Mouse (Mus musculus) retina, adult 2 months (tissue): ENCODE results near the gene Lhpp.
"Not testable (repeated sequence)": the region's sequence is repeated elsewhere in the genome, so short reads cannot be mapped to it uniquely, and the experiment has no call there.

ENCODE experiments used
- DNase-seq: peaks from one replicate; pipeline ENCODE4 v3.0.0-alpha.2; 2012; ENCODE audit warnings: low read depth, low spot score

Gene Lhpp

DNA sequence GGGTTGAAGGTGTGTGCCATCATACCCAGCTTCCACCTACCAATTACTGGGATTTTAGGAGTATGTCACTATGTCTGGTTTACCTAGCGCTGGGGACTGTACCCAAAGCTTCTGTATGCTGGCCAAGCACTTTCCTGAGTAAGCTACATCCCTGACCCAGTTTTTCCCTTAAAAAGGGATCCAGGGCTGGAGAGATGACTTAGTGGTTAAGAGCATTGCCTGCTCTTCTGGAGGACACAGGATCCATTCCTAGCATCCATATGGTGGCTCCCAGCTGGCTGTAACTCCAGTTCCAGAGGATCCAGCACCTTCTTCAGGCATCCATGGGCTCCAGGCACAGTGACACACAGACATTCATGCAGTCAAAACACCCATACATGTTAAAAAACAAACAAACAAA is 36.1 kb downstream of the Lhpp start:
- DNase-seq = no peak

DNA sequence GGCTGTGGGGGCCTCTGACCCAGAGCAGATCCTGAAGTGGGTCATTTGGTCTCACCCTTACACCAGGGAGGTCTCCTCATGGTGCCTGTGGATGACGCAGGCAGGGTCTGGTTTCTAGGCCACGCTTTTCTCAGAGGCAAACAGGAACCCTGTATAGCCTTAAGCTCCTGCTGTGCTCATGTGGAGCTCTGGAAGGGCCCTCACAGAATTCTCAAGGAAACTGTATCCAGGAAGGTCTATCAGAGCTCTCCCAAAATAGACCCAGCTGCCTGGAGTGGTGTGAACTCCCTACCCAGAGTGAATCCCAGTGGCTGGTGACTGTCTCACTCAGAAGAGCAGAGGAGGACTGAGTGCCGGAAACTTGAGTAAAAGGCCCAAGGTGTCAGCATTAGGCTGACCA is 44.0 kb downstream of the Lhpp start:
- no peak for DNase-seq

DNA sequence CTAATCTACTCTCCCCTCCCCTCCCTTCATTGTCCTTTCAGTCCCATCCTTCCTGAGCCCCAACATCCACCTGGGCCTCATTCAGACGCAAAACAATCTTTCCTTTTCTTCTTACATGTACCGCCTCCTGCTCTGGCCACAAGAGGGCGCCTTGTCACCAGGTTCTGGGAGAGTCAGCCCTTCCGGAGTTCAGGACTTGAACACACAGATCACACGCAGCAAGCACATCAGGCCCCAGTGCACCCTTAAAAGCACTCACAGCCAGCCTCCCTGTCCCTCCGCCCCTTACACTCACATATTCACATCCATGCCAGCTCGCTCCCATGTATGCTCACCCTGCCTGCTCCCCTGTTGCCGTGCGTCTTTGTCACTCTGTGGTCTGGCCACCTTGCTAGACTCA is 45.6 kb downstream of the Lhpp start:
- peak; percentile 69 for DNase-seq

DNA sequence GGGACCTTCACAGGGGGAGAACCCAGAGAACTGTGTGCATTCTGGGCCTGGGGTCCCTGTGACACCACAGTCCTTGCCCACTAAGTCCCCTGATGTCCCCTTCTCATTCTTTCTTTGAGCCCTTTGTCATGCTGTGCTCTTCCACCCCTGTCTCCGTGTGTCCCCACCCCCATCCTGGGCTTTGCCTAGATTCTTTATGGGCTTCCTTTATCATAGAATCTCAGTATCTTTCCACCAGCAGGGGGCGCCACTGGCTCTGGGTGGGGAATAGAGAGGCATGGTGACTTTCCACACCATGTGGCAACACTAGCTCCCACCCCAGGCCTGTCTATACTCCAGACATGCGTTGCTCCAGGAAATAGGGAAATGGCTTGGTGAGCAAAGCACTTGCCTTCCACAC is 46.1 kb downstream of the Lhpp start:
- DNase-seq = peak; percentile 42

DNA sequence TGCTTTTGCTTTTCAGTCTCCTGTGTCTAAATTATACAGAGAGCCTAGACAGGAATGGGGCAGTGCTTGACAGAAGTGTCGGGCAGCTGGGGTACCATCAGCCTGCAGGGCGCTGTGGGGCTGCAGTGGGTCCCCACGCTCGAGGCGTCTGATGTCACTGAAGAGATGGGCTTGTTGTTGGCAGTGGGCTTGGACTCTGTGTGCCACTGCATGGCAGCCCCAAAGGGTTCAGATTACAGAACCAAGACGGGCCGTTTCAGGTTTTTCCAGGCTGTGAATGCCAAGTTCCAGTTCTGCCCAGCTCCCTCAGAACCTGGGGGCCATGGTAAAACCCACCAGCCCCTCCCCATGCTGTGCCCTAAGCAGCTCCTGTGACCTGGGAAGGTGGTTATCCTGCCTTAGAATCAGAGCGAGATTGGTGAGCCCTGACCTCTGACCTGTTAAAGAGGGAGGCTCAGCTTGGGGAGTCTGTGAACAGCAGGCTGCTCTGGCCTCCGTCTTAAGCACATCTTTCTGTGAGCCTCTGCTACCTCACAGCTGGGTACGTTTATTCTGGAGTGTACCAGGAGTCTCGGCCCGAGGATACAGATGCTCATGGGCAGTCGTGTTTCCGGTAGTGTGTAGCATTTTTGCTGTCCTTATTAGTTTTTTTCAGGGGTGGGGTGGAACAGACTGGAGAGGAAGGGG is 47.1 kb downstream of the Lhpp start:
- no peak for DNase-seq

DNA sequence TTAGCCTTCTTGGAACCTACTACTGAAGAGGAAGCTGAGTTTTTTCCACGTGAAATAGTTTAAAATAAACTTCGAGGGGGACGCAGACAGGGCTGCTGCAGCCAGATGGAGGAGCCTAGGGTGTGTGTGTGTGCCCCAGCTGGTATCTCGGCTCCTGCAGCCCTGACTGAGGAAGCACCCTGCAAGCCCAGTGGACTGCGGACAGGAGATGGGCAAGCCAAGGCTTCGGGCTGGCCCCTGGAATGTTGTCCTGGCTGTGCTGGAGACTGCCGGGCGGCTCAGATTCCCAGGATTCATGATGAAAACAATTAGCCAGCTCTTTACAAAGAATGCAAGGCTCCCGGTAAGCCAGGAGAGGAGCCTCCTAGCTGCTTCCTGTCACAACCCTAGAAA is 47.6 kb downstream of the Lhpp start:
- DNase-seq = no peak

DNA sequence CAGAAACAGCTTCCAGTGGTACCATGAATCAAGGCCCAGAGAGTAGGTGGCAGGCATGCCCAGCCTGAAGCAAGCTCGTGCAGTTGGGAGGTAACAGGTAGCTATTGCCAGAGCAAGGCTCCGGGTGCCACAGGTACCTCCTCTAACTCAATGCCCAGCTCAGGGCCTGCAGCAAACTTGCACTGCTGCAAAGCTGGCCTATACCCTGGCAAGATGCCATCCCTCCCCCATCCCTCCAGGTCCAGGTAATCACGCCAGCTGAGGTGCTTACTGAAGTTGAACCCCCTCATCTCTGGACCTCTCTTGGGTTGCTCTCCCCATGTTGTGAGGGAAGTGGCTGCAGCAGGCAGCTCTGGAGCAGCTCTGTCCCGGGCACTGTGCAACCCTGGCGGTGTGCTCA is 48.2 kb downstream of the Lhpp start:
- DNase-seq = no peak

DNA sequence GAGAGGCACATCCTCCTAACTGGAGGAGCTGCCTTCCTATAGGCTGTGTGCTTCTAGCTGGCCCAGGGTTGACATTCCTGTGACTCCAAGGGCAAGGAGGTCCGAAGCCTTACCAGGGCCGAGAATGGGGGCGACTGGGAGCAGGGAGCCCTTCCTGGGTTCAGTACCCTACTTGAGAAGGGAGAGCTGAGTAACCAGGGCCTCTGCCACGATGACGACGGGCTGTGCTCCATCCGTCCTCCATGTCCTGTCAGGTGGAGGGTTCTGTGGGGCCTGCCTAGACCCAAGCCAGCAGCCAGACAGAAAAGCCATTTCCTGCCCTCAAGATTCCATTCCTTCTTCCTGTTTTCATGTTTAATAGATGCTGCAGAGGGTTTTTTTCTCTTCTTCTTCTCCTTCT is 49.2 kb downstream of the Lhpp start:
- DNase-seq = no peak

DNA sequence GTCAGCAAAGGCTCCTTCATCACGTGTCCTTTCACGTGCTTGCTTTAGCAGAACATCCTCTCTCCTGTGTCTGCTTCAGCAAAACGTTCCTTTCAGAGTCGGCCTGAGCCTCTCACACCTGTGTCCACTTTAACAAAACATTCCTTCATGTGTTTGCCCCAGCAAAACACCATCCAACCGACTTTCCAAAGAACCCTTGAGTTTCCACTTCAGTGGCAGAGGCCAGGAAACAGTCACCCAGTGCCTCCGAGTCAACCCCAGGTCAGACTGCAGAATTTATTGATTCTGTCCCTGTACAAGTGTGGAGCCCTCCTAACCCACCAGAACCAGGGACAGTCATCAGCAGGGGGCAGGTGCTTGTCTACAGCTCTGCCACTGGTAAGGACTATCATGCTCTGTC is 52.4 kb downstream of the Lhpp start:
- DNase-seq = not testable (repeated sequence)

DNA sequence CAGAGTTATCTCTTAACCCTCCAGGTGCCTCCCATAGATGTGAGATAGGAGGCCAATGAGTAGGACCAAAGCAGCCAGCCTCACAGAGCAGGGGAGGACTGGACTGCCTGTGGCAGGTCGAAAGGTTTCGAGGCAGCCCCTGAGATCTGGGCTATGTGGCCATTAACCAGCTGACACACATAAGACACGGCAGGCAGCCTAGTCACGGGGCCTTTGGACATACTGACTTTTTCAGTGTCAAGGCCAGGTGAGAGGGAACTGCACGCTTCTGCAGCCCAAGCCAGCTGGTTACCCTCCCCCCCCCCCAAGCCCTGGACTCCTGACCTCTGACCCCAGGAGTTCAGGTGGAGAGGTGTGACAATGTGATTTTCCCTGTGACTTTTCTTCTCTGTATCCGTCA is 54.4 kb downstream of the Lhpp start:
- DNase-seq = no peak

DNA sequence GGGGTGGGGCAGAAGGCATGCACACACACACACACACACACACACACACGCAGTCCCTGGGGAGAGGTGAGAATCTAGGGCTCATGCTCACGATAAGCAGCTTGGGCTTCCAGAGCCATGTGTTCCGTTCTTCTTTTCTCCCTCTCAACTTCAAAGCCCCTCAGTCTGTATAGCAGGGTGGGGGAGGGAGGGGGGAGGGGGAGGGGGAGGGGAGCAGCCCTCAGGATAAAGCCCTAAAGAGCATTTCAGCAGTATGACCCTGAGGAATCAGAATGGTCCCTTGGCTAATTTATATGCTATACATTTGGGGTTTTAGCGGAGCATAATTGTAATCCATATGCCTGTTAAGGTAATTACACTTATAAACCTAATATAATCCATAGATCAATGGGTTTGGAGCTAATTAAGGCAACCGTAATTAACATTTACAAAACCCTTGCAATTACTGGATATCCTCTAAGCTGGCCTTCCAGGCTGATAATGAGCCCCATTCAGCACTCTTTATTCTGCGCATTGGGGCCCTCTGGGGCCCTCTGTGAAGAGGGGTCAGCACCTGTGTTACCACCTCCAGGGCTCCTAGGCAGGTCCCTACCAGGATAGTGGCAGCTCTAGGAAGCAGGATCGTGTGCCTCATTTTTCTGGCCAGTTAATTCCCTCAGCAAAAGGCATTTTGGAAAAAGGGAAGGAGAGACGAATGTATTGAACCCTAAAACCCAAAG is 55.4 kb downstream of the Lhpp start:
- DNase-seq = no peak

DNA sequence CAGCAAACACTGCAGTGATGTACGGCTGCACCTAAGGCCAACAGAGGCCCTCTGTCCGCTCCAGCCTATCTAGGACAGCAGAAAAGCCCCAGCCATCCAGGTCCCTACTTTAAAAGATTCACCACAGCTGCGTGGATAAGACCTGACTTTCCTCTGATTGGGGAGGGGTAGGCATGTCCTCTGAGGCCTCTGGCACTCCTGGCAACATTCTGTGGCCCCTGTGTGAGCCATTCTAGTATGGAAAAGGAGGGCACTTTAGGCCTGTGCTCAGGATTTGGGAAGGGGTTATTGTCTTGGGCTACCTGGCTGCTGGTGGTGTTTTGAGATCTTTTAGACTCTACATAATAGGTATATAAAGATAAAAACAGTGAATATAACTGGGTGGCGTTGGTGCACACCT is 56.1 kb downstream of the Lhpp start:
- no peak for DNase-seq

DNA sequence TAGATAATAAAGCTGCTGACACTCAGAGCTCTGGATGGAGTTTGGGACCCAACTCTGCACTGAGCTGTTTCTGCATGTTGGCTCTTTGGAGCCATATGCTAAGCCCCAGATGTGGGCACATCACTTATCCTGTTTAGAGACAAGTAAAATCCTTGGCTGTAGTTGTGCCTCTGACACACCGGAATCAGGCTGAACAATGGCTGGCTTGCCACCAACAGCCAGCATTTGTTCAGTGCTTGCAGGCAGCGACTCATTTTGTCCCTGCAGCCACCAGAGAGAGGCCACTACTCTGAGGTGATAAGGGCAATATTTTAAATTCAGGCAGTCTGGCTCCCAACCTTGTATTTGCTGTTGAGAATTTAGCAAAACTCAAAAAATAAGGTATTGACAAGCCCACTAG is 58.2 kb downstream of the Lhpp start:
- no peak for DNase-seq

DNA sequence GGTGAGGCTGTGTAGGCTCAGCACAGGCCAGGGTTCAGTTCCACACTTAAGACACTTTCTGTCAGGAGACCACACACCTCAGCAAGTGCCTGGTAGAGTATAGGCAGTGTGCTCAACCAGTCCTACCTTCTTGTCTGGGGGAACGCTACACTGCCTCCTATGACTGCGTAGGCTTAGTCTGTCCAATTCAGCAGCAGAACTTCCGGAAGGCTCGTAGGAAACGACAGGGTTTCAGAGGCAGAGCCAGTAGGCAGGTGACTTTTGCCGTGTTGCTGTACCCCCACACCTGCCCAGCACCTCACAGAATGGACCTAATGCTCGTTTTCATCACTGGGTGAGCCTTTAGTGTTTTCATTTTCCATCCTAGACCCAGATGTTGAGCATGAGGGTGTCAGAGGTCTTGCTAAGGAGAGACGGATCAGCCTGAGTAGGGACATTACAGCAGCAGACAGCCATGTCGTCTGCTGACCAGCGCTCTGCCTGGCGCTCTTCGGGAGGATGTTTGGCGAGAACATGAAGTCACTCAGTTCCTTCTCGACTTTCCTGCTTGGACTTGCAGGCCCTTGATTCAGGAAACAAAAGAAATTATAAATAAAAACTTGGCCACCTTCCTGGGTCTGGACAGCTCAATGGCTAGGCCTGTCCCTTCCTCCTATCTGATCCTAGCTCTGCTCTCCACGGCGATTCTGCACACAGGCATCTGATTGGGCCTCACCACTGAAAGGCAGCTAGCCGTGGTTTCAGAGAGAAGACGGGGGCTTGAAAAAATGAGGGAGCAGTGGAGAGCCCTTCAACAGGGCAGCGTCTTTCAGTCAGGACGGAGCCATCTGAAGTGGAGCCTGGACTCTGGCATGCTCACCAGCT is 59.8 kb downstream of the Lhpp start:
- DNase-seq = no peak

DNA sequence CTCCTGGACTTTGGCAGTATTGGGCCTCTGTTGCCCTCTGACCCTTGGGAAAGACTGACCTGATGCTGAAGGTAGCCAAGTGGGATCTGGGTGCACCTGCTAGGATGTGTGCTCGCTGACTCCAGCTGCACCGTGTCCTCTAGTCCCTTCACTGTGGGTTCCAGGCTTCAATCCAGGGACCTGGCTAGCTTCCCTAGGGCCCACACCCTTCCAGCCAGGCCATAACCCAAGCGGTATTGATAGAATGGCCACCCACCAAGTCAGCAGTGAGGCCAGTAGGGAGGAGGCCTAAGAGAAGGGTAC is 60.4 kb downstream of the Lhpp start:
- no peak for DNase-seq

DNA sequence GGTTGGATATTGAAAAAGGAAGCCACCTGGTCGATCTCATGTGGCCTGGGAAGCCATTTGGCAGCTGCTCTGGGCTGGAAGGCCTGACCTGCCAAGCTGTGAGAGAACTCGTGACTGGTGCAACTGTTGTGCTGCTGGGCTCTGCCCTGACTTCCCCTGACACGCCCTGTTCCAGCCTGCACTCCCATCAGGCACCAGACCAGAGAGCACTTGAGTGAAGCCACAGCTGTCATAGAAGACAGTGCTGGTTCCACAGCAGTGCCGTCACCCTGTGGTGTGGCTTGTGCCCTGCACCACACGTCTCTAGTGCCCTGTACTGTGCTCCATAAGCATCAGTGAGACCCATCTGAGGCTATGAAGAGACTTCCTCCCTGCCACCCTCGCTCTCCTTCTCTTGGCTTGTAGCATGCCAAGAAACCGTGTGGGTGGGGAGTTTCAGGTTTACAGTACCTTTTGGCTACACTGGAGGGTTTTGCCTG is 62.1 kb downstream of the Lhpp start:
- no peak for DNase-seq

DNA sequence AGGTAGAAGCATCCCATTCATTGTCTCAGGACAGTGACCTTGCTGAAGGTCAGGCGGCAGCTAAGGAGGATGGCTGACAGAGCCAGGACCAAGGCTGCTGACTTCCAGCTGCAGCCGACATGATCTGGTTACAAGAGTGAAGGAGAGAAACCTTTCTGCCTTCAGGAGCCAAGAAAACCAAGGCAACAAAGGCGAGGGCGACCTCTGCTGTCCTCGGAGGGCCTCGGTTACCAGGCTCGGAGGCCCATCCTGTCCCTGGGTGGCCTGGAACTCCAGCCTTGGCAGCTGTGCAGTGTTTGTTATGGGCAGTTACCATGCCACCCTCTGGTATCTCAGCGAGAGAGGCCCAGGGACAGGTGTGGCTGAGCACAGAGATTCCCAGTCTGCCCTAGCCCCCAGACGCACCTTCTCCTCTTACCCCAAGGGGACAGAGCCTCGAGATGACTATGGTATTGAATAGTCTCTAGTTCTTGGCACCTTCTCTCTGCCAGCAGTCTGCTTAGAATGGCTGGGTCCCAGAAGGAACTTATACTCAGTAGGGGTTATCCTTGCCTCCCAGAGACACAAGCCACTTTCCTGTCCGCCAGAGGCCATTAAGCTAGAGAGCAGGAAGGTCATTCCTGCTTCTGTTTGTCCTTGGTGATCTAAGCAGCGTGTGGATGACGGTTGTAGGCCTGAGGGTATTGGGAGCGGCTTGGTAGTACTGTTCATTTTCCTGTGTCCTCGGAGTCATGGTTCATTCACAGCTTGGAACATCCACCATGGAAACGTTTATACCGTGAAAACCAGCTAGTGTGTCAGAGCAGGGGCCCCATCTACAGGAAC is 63.7 kb downstream of the Lhpp start:
- no peak for DNase-seq

DNA sequence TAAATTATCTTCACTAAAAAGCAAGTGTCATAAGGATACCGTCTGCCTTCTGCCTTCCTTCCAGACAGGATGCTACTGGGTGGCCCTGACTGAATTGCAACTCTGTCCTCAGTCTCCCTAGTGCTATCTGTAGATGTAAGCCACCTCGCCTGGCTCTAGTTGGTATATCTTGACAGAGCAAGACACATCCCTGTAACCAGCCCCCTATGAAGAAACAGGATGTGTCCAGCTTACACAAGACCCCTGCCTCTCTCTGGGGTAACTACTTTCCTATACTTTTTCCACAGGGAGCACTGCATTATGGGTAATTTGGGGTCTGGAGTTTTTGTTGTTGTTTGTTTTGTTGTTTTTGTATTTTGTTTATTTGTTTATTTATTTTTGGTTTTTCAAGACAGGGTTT is 65.5 kb downstream of the Lhpp start:
- no peak for DNase-seq

DNA sequence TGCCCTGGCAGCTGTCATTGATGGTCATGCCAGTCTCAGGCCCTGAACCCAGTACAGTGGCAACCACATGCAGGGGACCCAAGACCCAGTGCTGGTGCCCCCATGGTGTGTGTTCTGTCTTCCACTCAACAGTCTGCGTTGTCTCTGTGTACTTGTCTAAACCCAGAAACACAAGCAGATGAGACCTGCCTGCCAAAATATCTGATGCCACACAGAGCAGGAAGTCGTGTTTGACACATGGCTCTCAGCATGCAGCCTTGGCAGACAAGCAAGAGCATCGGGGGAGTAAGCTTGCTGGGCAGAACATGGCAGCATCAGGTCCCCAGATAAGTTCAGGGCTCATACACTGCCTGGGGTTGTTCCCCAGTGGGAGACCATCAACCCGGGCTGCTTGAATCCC is 68.7 kb downstream of the Lhpp start:
- no peak for DNase-seq

DNA sequence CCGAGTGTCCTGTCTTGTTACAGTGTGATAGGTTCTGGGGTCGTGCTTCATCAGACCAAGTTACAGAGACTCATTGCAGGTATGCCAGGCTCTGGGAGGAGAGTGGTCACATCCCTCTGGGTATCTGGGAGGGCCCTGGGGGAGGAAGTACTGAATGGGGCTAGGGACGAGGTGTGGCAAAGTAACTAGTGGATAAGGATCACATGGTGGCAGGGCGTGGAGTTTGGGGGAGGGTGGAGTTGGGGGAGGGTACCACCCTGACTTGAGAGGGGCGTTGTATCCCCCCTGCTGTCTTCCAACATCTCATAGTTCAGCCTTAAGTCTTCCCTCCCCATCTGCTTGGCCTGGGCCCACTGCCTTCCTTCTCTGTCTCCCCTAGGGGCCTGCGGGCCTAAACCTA is 69.1 kb downstream of the Lhpp start:
- DNase-seq = no peak

DNA sequence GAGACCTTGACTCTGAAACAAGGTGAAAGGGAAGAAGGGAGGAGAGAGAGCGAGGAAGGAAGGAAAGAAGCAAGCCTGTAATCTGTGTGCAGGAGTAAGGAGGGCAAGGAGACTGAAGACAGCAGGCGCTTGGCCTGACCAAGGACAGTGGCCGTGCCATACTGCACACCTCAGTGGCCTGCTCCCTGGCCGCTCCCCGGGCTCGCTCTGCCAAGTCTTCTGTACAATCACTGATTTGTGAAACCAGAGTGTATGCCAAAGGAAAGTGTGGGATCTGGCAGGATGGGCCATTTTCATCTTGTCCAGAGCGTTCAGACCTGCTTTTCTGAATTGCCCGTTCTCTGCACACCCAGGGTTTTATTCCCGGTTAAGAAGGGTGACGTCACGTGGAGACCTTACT is 70.9 kb downstream of the Lhpp start:
- no peak for DNase-seq

DNA sequence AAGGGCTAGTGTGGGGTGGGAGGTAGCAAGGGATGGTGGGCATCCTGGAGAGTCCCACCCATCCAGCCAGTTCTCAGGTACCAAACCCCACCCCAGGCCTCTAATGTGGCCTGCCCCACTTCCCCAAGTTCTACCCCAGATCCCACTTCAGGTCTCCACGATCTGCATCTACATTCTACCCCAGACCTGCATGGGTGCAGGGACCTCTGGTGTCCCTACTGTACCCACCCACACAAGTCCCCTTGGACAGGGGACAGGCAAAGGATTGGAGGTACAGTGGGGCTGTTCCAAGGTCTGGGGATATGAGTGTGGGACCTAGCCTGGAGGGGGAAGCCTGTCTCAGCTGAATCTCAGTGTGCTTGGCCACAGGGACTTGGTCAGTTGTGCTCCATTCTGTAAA is 71.4 kb downstream of the Lhpp start:
- no peak for DNase-seq
